Mouse (Mus musculus): ENCODE measurements around the gene Ccl25. TPM values are rescaled to one million over a fixed set of nuclear protein-coding genes. Genes with fewer than 3 reads are reported as not detected.

The Ccl25 gene
- polyA plus RNA-seq (2014; fragmentation: Nextera tagmentation; extraction: Ambion mirVana), result 16.2 and 16.4 TPM in 2 replicates

GRCm38 (mm10) chr8:4324983-4325750, at the start of gene Ccl25, which contains the start of gene Elavl1:
Gene Ccl25, plus strand, starts transcription at chr8:4325210.
Gene Elavl1, minus strand, starts transcription at chr8:4325413.
- H3K27me3 ChIP-seq (ENCODE audit: insufficient read depth, low read length), result no peaks in the 10 kb centered on the region
- H3K27ac ChIP-seq (ENCODE audit: low read depth), result peak within 1 kb of the TSS; percentile 89
- no peak for TF ChIP-seq CTCF (IDR thresholded peaks at IDR 0.05; ENCODE audit: low read depth)
- peaks cover 51% of the 10 kb centered on the region for H3K36me3 ChIP-seq (ENCODE audit: insufficient read depth)
- peak within 1 kb of the TSS; percentile 91 for H3K4me2 ChIP-seq
- peak; percentile 98 for DNase-seq
- peak within 1 kb of the TSS; percentile 98 for H3K9ac ChIP-seq
- no peaks in the 10 kb centered on the region for H3K9me3 ChIP-seq (ENCODE audit: low read depth, low read length)
- under 1% methylated on average over 74 of the region's 78 CpGs for WGBS
- H3K4me3 ChIP-seq (ENCODE audit: low read depth, low read length), result peak within 1 kb of the TSS; percentile 96
- peaks cover 7% of the 10 kb centered on the region for H3K4me1 ChIP-seq (ENCODE audit: insufficient read depth)
- ATAC-seq (ENCODE audit: insufficient read depth), result peak; percentile 98

GRCm38 (mm10) chr8:4275275-4276110, 49.5 kb upstream of the Ccl25 start, which contains the start of gene Timm44:
Gene Timm44, minus strand, starts transcription at chr8:4275913.
- DNase-seq (peak; percentile 98), ATAC-seq (ENCODE audit: insufficient read depth) (peak; percentile 98)
- no peaks in the 10 kb centered on the region for H3K27me3 ChIP-seq (ENCODE audit: insufficient read depth, low read length)
- H3K4me3 ChIP-seq (ENCODE audit: low read depth, low read length), result peak within 1 kb of the TSS; percentile 82
- H3K36me3 ChIP-seq (ENCODE audit: insufficient read depth), result peaks cover 33% of the 10 kb centered on the region
- peak within 1 kb of the TSS; percentile 81 for H3K4me2 ChIP-seq
- H3K27ac ChIP-seq (ENCODE audit: low read depth), result peak within 1 kb of the TSS; percentile 60
- no peak for TF ChIP-seq CTCF (IDR thresholded peaks at IDR 0.05; ENCODE audit: low read depth)
- under 1% methylated on average over 39 of the region's 39 CpGs for WGBS
- H3K9me3 ChIP-seq (ENCODE audit: low read depth, low read length), result no peaks in the 10 kb centered on the region
- peak within 1 kb of the TSS; percentile 86 for H3K9ac ChIP-seq
- no peaks in the 10 kb centered on the region; the same call in 1 of the 2 replicates for H3K4me1 ChIP-seq (ENCODE audit: insufficient read depth)

GRCm38 (mm10) chr8:4276111-4276465, 48.9 kb upstream of the Ccl25 start:
- Histone ChIP-seq H3K9me3 (ENCODE audit: low read depth, low read length) (no peaks in the 10 kb centered on the region), H3K4me2 (peak overlapping the region; percentile 81), H3K4me1 (ENCODE audit: insufficient read depth) (no peaks in the 10 kb centered on the region; the same call in 1 of the 2 replicates), H3K9ac (peak overlapping the region; percentile 86), H3K36me3 (ENCODE audit: insufficient read depth) (peaks cover 27% of the 10 kb centered on the region), H3K4me3 (ENCODE audit: low read depth, low read length) (peak overlapping the region; percentile 82), H3K27me3 (ENCODE audit: insufficient read depth, low read length) (no peaks in the 10 kb centered on the region), H3K27ac (ENCODE audit: low read depth) (peak overlapping the region; percentile 60; the same call in 1 of the 2 replicates)
- no peak for ATAC-seq (ENCODE audit: insufficient read depth)
- TF ChIP-seq CTCF (IDR thresholded peaks at IDR 0.05; ENCODE audit: low read depth), result no peak
- WGBS, result 25% methylated on average over 9 of the region's 9 CpGs
- DNase-seq, result no peak

- no peak overlapping the region for H3K9ac ChIP-seq
- no peaks in the 10 kb centered on the region for H3K9me3 ChIP-seq (ENCODE audit: low read depth, low read length)
- no peak overlapping the region for H3K4me2 ChIP-seq
- no peak overlapping the region for H3K27ac ChIP-seq (ENCODE audit: low read depth)
- H3K4me1 ChIP-seq (ENCODE audit: insufficient read depth), result no peaks in the 10 kb centered on the region
- WGBS, result 91% methylated on average over 5 of the region's 5 CpGs
- no peak for ATAC-seq (ENCODE audit: insufficient read depth)
- TF ChIP-seq CTCF (IDR thresholded peaks at IDR 0.05; ENCODE audit: low read depth), result 0 out of 2 replicates have a peak, but pooled peaks have one; percentile 7
- peaks cover 98% of the 10 kb centered on the region for H3K36me3 ChIP-seq (ENCODE audit: insufficient read depth)
- DNase-seq, result no peak
- H3K4me3 ChIP-seq (ENCODE audit: low read depth, low read length), result no peak overlapping the region
- no peaks in the 10 kb centered on the region for H3K27me3 ChIP-seq (ENCODE audit: insufficient read depth, low read length)
Measured at GRCm38 (mm10) chr8:4292738-4293137, 32.3 kb upstream of the Ccl25 start.

GRCm38 (mm10) chr8:4297822-4298221, 27.2 kb upstream of the Ccl25 start:
- Histone ChIP-seq H3K9me3 (ENCODE audit: low read depth, low read length) (no peaks in the 10 kb centered on the region), H3K9ac (no peak overlapping the region), H3K4me2 (no peak overlapping the region), H3K4me1 (ENCODE audit: insufficient read depth) (no peaks in the 10 kb centered on the region), H3K4me3 (ENCODE audit: low read depth, low read length) (no peak overlapping the region), H3K36me3 (ENCODE audit: insufficient read depth) (peaks cover 98% of the 10 kb centered on the region), H3K27me3 (ENCODE audit: insufficient read depth, low read length) (no peaks in the 10 kb centered on the region), H3K27ac (ENCODE audit: low read depth) (no peak overlapping the region)
- TF ChIP-seq CTCF (IDR thresholded peaks at IDR 0.05; ENCODE audit: low read depth), result no peak
- ATAC-seq (ENCODE audit: insufficient read depth), result no peak
- WGBS, result 88% methylated on average over 4 of the region's 4 CpGs
- no peak for DNase-seq

GRCm38 (mm10) chr8:4304124-4304547, 20.9 kb upstream of the Ccl25 start:
- 77% methylated on average over 3 of the region's 3 CpGs for WGBS
- ATAC-seq (ENCODE audit: insufficient read depth), result no peak
- no peaks in the 10 kb centered on the region for H3K27me3 ChIP-seq (ENCODE audit: insufficient read depth, low read length)
- no peak for TF ChIP-seq CTCF (IDR thresholded peaks at IDR 0.05; ENCODE audit: low read depth)
- no peak overlapping the region for H3K9ac ChIP-seq
- H3K4me3 ChIP-seq (ENCODE audit: low read depth, low read length), result no peak overlapping the region
- H3K4me1 ChIP-seq (ENCODE audit: insufficient read depth), result no peaks in the 10 kb centered on the region
- DNase-seq, result no peak
- peaks cover 95% of the 10 kb centered on the region for H3K36me3 ChIP-seq (ENCODE audit: insufficient read depth)
- no peak overlapping the region for H3K4me2 ChIP-seq
- no peak overlapping the region for H3K27ac ChIP-seq (ENCODE audit: low read depth)
- no peaks in the 10 kb centered on the region for H3K9me3 ChIP-seq (ENCODE audit: low read depth, low read length)

GRCm38 (mm10) chr8:4305838-4306237, 19.2 kb upstream of the Ccl25 start:
- ATAC-seq (ENCODE audit: insufficient read depth), result no peak
- Histone ChIP-seq H3K9me3 (ENCODE audit: low read depth, low read length) (no peaks in the 10 kb centered on the region), H3K4me3 (ENCODE audit: low read depth, low read length) (no peak overlapping the region), H3K27ac (ENCODE audit: low read depth) (no peak overlapping the region), H3K9ac (no peak overlapping the region), H3K36me3 (ENCODE audit: insufficient read depth) (peaks cover 96% of the 10 kb centered on the region), H3K27me3 (ENCODE audit: insufficient read depth, low read length) (no peaks in the 10 kb centered on the region), H3K4me1 (ENCODE audit: insufficient read depth) (no peaks in the 10 kb centered on the region), H3K4me2 (no peak overlapping the region)
- no peak for DNase-seq
- TF ChIP-seq CTCF (IDR thresholded peaks at IDR 0.05; ENCODE audit: low read depth), result no peak
- WGBS, result 86% methylated on average over 2 of the region's 2 CpGs
